Mouse (Mus musculus): Measurements from ENCODE around the gene C330021F23Rik. TPM values are rescaled to one million over a fixed set of nuclear protein-coding genes. Genes with fewer than 3 reads are reported as not detected.
"Not testable (repeated sequence)": the region's sequence is repeated elsewhere in the genome, so short reads cannot be mapped to it uniquely, and the experiment has no call there.

C330021F23Rik gene
- under 1 TPM in 1 of 2 experiments, not detected in 1; 0.25 TPM for total RNA-seq (2021)

- intact Hi-C loops (cut with DNase I): no loop called here
- DNase-seq (ENCODE audit: low spot score): no peak
Observed at GRCm38 (mm10) chr8:3567641-3568371, at the start of gene C330021F23Rik. C330021F23Rik (plus strand) TSS chr8:3567990.

DNA sequence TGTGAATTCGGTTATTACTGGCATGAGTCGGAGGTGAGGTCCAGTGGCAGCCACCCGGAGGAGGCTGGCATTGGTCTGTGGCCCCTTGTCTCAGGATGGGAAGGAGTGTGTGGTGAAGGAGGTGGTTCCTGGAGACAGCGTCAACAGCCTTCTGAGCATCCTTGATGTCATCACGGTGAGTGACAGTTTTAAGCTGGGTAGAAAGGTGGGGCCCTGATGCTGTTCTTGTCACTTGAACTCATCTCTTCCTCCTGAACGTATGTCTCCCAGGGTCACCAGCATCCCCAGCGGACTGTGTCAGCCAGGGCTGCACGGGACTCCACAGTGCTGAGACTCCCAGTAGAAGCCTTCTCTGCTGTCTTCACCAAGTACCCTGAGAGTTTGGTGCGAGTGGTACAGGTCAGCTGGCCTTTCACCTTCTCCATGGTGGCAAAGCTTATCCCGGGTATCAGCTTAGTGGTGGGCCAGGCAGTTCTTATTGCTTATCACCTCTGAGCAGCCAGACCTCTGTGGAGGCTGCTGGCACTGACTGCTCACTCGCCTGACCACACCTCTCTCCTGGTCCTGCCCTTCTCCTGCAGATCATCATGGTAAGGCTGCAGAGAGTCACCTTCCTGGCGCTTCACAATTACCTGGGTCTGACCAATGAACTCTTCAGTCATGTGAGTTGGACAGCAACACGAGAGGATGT lies 45.6 kb upstream of the C330021F23Rik start:
- intact Hi-C loops (cut with DNase I): no loop called here
- DNase-seq (ENCODE audit: low spot score): no peak

DNA sequence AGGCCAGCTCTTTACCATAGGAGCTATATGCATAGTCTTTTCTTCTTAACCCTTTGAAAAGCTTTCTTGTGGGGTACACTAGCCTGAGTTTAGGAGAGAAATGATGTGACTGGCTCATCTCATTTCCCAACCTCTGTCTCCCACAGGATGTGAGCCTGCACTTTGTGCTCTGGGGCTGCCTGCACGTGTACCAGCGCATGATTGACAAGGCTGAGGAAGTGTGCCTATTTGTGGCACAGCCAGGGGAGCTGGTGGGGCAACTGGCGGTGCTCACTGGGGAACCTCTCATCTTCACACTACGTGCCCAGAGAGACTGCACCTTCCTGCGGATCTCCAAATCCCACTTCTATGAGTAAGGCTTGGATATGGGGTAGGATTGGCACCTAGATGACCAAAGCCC lies 37.0 kb upstream of the C330021F23Rik start:
- DNase-seq (ENCODE audit: low spot score): no peak
- intact Hi-C loops (cut with DNase I): no loop called here

DNA sequence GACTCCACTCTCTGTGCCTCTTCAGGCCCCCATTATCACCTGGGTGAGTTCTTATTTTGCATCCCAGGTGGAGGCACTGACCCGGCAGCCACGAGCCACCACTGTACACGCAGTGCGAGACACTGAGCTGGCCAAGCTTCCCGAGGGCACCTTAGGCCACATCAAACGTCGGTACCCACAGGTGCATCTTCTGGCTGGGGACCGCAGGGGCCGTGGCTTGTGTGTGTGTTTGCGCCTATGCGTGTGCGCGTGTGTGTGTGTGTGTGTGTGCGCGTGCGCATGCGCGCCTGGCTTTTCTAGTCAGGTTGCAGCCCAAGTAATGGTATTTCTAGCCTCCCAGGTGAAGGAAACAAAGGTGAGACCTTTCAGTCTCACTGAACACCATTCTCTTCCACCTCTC lies 35.9 kb upstream of the C330021F23Rik start:
- no peak for DNase-seq (ENCODE audit: low spot score)
- intact Hi-C loops (cut with DNase I): no loop called here

DNA sequence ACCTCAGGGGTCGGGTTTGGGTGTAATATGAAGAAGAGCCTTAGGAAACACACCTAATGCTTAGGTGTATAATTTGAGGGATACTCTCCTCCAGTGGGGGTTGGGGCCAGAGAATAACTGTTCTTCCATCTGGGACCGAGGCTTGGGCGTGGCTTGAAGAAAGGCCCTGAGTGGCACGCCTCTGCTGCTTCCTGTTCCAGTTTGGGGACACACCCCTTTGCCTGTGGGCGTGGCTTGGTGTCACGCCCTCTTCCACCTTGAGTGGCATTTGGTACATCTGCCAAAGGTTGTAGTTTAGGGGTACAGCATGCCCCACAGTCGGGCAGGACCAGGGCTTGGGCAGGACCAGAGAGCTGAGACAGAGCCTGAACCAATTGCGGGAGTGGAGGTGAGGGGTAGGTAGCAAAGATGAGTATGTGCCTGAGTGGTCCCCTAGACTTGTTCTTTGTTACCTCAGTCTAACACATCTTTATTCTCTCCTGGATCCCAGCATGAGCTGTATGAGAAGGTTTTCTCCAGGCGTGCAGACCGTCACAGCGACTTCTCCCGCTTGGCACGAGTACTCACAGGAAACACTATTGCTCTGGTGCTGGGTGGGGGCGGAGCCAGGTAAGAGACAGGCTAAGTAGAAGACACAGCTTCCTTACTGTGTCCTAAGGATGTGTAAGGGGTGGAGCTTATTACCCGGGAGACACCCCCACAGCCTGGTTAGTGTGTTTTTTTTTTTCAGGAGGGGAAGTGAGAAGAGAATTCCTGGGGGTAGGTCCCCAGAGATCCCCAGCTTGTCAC lies 31.5 kb upstream of the C330021F23Rik start:
- DNase-seq (ENCODE audit: low spot score): no peak
- intact Hi-C loops (cut with DNase I): no loop called here

- no peak for DNase-seq (ENCODE audit: low spot score)
- intact Hi-C loops (cut with DNase I): no loop called here
Observed at GRCm38 (mm10) chr8:3536940-3537339, 30.9 kb upstream of the C330021F23Rik start.

GRCm38 (mm10) chr8:3537666-3538065 lies 30.1 kb upstream of the C330021F23Rik start:
- intact Hi-C loops (cut with DNase I): no loop called here
- no peak for DNase-seq (ENCODE audit: low spot score)

DNA sequence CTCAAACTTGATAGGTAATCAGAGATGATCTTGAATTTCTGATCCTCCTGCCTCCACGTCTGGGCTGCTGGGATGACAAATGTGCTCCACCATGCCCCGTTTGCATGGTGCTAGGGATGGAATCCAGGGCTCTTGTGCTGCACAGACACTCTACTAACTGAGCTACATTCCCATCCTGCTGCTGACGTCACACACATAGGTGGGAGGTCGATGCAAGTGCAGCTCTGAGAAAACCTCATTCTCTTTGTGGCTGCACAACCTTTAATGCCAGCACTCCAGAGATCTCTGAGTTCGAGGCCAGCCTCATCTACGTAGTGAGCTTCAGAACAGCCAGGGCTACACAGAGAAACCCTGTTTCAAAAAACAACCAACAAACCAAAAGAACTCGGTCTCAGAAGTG lies 28.6 kb upstream of the C330021F23Rik start:
- intact Hi-C loops (cut with DNase I): no loop called here
- DNase-seq (ENCODE audit: low spot score): no peak

DNA sequence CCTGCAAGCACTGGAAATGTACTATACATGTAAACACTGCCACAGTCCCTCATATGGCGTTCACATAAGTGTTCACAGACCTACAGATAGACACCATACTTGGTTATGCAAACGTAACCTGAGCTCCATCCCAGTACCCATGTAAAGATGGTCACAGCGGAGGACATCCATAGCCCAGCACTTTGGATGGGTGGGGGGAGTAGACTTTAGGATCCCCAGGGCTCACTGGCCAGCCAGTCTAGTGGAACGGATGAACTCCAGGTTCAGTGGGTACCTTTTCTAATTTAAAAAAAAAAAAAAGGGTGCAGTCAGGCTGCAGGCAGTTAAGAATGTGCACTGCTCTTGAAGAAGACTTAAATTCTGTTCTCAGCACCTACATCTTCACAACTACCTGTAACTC lies 27.7 kb upstream of the C330021F23Rik start:
- DNase-seq (ENCODE audit: low spot score): no peak
- intact Hi-C loops (cut with DNase I): no loop called here

DNA sequence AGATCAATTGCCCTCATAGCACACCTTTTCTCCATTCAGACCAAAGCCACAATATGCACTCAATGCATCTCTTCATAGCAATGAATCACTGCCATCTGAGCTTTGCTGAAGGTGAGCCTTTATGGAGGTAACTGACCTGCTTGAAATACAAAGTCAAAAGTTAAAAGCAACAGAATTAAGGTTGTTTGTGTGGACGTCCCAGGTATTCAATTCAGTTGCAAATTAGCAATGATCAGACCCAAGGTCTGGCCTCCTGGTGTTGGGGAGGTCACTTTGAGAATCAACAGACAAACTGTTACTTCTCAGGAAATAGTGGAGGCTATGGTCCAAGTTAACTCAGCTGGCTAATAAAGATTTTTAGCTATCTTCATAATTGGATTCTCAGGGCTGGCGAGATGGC lies 21.3 kb upstream of the C330021F23Rik start:
- intact Hi-C loops (cut with DNase I): no loop called here
- DNase-seq (ENCODE audit: low spot score): no peak

DNA sequence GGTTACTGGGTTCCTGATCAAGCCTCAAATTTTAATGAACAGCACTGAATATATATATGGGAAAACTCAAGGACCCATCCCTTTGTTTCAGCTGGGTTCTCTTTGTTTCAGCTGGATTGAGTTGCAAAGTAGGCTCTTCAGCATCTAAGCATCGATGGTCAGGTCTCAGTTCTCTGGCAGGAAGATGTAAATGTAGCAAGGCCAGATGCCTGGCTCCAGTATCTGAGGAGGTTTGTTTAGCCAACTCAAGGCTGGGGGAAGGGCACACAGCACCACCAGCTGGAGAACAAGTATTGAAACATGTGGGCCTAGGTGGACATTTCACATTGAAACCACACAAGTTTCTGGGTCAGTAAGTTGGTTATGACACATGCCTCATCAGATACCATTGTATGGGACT lies 15.6 kb upstream of the C330021F23Rik start:
- intact Hi-C loops (cut with DNase I): no loop called here
- DNase-seq (ENCODE audit: low spot score): no peak

- DNase-seq (ENCODE audit: low spot score): no peak
- intact Hi-C loops (cut with DNase I): no loop called here
Observed at GRCm38 (mm10) chr8:3556114-3556513, 11.7 kb upstream of the C330021F23Rik start.

- no peak for DNase-seq (ENCODE audit: low spot score)
Observed at GRCm38 (mm10) chr8:3568378-3568777, 588 bp downstream of the C330021F23Rik start.

GRCm38 (mm10) chr8:3569784-3570183 lies 2.0 kb downstream of the C330021F23Rik start:
- DNase-seq (ENCODE audit: low spot score): no peak
- intact Hi-C loops (cut with DNase I): no loop called here

More at GRCm38 (mm10) chr8:3568378-3568777, 588 bp downstream of the C330021F23Rik start:
- intact Hi-C loops (cut with DNase I): no loop called here

- intact Hi-C loops (cut with DNase I): no loop called here
Observed at GRCm38 (mm10) chr8:3574546-3574945, 6.8 kb downstream of the C330021F23Rik start.

DNA sequence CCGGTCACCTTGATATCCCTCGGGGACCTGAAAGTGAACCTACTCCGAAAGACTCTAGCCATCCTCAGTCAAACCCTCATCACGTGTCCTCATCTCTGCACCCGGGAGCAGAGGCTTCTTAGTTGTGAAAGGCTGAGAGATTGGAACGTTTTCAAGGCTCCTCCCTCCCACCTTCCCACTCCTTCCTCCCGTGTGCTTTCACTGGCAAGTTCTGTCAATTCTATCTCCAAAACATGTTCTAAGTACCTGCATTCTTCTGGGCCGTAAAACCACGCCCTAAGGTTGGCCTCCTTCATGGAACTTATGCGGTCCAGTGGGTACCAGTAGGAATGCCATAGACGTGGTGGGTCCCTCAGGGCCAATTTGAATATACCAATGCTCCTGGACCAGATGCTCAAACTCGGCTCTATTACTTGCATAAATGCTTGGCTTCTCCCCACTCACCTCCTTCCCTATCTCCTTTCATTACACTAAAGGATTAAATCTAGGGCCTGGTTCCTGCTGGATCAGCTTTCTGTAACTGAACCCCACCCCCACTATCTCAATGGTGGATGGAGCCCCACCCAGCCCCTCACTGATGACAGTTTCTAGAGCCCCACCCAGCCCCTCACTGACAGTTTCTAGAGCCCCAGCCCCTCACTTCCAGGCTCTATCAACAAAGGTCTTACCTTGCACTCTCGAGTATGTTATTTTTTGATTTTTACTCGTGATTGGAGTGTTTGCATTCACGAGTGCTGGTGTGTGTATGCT lies 8.6 kb downstream of the C330021F23Rik start:
- intact Hi-C loops (cut with DNase I): no loop called here
- DNase-seq (ENCODE audit: low spot score): no peak

More at GRCm38 (mm10) chr8:3574546-3574945, 6.8 kb downstream of the C330021F23Rik start:
- no peak for DNase-seq (ENCODE audit: low spot score)

DNA sequence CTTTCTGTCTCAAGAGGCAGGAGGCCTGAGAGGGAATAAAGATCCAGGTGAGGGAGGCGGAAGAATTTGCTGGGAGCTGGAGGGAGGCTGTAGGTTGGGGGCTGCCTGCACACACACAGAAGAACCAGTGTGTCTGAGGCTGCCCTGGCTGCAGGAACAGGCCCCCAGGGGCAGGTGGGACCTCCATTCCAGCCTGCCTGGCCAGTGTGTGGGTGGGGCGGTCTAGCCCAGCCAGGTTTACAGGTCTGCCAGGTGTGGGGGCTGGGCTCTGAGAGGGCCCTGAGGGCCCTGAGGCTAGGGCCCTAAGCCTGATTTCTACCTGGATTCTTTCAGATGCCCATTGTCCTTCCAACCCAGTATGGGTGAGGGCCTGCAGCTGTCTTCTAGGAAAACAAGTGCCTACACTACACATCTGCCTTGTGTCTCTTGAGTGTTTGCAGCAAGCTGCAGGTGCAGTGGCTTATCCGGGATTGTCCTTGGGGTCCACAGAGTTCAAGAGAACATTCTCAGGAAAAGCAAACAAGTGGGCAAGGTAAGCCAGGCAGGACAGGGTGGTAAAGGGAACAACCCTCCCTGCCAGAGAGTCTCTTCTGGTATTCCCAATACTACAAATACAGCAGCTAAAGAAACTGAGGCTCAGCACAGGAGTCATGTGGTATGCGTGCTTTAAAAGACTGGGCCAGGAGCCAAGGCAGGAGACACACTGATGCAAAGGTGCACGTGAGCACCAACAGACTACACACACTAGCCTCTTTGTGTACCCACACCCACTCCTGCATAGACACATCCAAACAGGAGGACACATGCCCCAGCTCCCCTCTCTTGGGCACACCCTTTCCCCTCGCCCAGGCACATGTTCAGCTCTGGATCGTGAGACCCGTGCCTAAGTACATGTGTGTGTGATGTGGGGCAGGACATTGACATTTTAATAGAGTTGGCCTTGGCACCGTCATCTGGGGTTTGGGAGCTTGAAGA lies 11.9 kb downstream of the C330021F23Rik start:
- intact Hi-C loops (cut with DNase I): no loop called here
- no peak for DNase-seq (ENCODE audit: low spot score)

- intact Hi-C loops (cut with DNase I); DNase-seq (ENCODE audit: low spot score): not testable (repeated sequence)
Observed at GRCm38 (mm10) chr8:3581961-3582360, 14.2 kb downstream of the C330021F23Rik start.

DNA sequence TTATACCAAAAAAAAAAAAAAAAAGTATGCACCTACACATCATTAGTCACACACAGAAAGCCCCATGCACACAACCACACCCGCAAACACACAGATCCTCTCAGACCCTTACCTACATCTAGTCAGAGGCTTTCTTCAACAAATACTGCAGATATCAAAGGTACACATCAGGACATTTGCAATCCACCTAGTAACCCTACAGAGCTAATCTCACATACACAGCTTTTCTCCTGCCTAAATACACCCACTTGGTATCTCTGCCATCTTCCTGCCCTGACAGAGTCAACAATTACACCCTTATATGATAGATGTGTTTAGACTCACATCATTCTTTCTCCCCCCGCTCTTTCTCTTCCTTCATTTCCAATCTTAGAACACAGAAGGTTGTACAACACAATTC lies 18.7 kb downstream of the C330021F23Rik start:
- intact Hi-C loops (cut with DNase I): no loop called here
- no peak for DNase-seq (ENCODE audit: low spot score)

Data from heart, postnatal 25 days (tissue).